Mouse (Mus musculus): ENCODE results near the gene Ssbp3.

GRCm38 (mm10) chr4:106927034-106927433 lies 16.5 kb downstream of the Ssbp3 start:
- TF ChIP-seq ETS1 (IDR thresholded peaks at IDR 0.05; ENCODE audit: low read depth, low read length) = no peak
- no peak for TF ChIP-seq GABPA (IDR thresholded peaks at IDR 0.05; ENCODE audit: low read depth, low read length)
- TF ChIP-seq MAX (IDR thresholded peaks at IDR 0.05; ENCODE audit: low read length) = no peak
- TF ChIP-seq CTCF (IDR thresholded peaks at IDR 0.05 in 2 of 3, conservative IDR thresholded peaks at IDR 0.05 in 1 of 3; ENCODE audit: control insufficient read depth in 1 of 3, insufficient read depth in 1 of 3, low read depth in 2 of 3, low read length in 3 of 3, poor library complexity in 1 of 3, severe bottlenecking in 1 of 3) = no peak
- TF ChIP-seq KAT2A (conservative IDR thresholded peaks at IDR 0.05; ENCODE audit: low read depth, low read length) = no peak
- no peak for TF ChIP-seq CHD1 (IDR thresholded peaks at IDR 0.05; ENCODE audit: low read depth, low read length)
- TF ChIP-seq EP300 (IDR thresholded peaks at IDR 0.05; ENCODE audit: low read depth in 1 of 2, low read length in 2 of 2) = no peak
- no peak for TF ChIP-seq ZNF384 (IDR thresholded peaks at IDR 0.05; ENCODE audit: low read depth, low read length)
- TF ChIP-seq ZC3H11A (IDR thresholded peaks at IDR 0.05; ENCODE audit: low read depth, low read length) = no peak
- TF ChIP-seq TBP (IDR thresholded peaks at IDR 0.05; ENCODE audit: low read depth, low read length) = no peak
- TF ChIP-seq POLR2A (IDR thresholded peaks at IDR 0.05; ENCODE audit: control insufficient read depth in 1 of 2, insufficient read depth in 1 of 2, low read depth in 1 of 2, low read length in 2 of 2, poor library complexity in 1 of 2) = no peak

Measured in MEL (cell line).